Mouse (Mus musculus): Measurements from ENCODE around the gene Ppil3.

The Ppil3 gene

GRCm38 (mm10) chr1:58409553-58410197 lies 35.6 kb downstream of the Ppil3 start:
- no peak for DNase-seq (ENCODE audit: low spot score in 2 of 2)

- DNase-seq (ENCODE audit: low spot score in 2 of 2): no peak
Measured at GRCm38 (mm10) chr1:58408141-58408540, 37.1 kb downstream of the Ppil3 start.

- DNase-seq (ENCODE audit: low spot score in 2 of 2): no peak
Measured at GRCm38 (mm10) chr1:58407321-58407720, 38.0 kb downstream of the Ppil3 start.

DNA sequence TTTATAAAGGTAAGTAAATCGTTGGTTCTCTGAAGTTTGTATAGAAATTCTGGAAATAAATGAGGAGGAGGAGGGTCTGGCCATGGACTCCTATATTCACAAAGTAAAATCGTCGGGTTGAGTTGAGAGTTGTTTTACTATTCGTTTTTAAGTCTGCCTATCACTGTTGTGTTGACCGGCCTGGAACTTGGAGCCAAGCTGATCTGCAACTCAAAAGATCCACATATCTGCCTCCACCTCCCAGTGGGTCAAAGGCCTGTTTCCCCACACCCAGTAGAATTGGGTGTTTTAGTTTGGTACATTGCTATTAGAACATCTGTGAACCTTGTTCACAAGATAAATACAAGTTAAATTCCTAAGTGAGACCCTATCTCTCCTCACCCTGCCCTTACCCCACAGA lies 41.5 kb downstream of the Ppil3 start:
- DNase-seq (ENCODE audit: low spot score in 2 of 2): no peak

DNA sequence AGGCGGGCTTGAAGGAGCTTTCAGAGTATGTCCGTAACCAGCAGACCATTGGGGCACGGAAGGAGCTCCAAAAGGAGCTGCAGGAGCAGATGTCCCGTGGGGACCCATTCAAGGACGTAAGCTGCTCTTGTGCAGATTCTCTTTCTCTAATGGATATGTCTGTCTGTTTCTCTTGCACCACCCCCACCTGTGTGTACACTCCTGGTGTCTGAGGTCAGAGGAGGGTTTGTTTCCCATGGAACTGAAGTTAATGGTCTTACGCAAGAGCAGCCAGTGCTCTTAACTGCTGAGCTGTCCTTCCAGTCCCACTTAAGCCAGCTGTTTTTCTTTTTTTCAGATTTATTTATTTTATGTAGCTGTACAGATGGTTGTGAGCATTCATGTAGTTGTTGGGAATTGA lies 43.9 kb downstream of the Ppil3 start:
- DNase-seq (ENCODE audit: low spot score in 2 of 2): no peak

GRCm38 (mm10) chr1:58397731-58398130 lies 47.6 kb downstream of the Ppil3 start:
- no peak for DNase-seq (ENCODE audit: low spot score in 2 of 2)

GRCm38 (mm10) chr1:58396179-58396578 lies 49.1 kb downstream of the Ppil3 start:
- DNase-seq (ENCODE audit: low spot score in 2 of 2): no peak

- no peak for DNase-seq (ENCODE audit: low spot score in 2 of 2)
Measured at GRCm38 (mm10) chr1:58395341-58395740, 49.9 kb downstream of the Ppil3 start.

GRCm38 (mm10) chr1:58393284-58394195 lies 51.7 kb downstream of the Ppil3 start:
- DNase-seq (ENCODE audit: low spot score in 2 of 2): peak; percentile 23 to 38

DNA sequence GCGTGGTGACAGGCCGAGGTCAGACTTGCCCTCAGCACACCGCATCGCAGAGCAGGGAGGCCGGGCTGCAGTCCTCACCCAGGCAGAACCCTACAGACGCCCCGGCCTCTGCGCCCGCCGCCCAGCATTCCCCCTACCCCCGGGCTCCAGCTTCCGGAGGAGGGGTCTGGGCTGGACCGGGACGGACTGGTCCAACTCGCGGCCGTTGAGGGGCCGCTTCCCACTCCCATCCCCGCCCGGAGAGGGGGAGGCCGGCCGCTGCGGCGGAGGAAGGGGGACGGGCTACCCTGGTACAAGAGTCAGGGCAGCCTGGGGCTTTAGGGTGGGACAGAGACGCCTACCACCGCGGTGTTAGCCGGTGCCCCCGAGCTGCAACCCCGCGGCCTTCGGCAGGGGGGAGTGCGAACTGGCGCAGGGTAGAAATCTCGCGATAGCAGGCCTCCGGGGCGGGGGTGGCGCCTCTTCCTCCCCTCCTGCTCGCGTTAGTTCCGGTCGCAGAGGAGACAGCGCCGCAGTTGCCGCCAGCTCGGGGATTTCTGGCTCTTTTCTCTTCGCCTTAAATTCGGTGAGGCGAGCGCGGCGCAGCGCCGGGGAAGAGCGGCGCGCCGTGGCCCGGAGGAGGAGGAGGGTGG lies 52.5 kb downstream of the Ppil3 start, which contains the start of gene Bzw1:
TSS of gene Bzw1 (plus strand) at position 247 of the 632 bp plus-strand sequence.
- peak; percentile 88 to 94 for DNase-seq (ENCODE audit: low spot score in 2 of 2)

GRCm38 (mm10) chr1:58392268-58392651 lies 53.0 kb downstream of the Ppil3 start:
- DNase-seq (ENCODE audit: low spot score in 2 of 2): no peak

- no peak for DNase-seq (ENCODE audit: low spot score in 2 of 2)
Measured at GRCm38 (mm10) chr1:58391421-58392267, 53.6 kb downstream of the Ppil3 start.

GRCm38 (mm10) chr1:58382586-58383281 lies 62.6 kb downstream of the Ppil3 start:
- no peak for DNase-seq (ENCODE audit: low spot score in 2 of 2)
